Mouse (Mus musculus) inflammation-experienced regulatory T-cells, adult 6 months (primary cell): ENCODE results near the gene Eml3. TPM values are rescaled to one million over a fixed set of nuclear protein-coding genes. Genes with fewer than 3 reads are reported as not detected.
A peak's percentile ranks its signal among the peaks of the same experiment; 100 is the strongest.

ENCODE experiments used
- ATAC-seq: one replicate; pipeline ENCODE4 v1.8.0; 2017
- polyA plus RNA-seq, 3 experiments: library from polyadenylated mRNA; unstranded; fragments of 100-300 nt; shearing (Covaris generic); gene quantifications; one replicate each; pipeline ENCODE4 v1.2.1; 2017

Eml3 gene
- polyA plus RNA-seq, 3 experiments from 2014 or later: 20.3 to 25.7 (median 20.4) TPM

DNA sequence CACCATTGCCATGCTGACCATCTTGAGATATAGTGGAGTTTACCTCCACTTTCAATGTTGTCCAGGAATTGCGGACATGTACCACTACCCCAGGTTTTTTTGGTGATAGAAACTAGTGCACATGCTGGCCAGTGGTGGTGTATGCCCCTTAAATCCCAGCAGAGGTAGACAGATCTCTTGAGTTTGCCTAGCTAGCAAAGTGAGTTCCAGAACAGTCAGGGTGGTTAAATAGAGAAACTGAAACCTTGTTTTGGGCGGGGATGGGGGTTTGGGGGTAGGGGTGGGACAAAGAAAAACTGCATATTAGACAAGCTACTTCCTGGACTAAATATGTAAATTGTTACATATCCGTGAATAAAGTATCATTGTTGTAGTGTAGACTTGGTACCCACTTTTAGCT lies 10.4 kb upstream of the Eml3 start:
- ATAC-seq: peak; percentile 25

DNA sequence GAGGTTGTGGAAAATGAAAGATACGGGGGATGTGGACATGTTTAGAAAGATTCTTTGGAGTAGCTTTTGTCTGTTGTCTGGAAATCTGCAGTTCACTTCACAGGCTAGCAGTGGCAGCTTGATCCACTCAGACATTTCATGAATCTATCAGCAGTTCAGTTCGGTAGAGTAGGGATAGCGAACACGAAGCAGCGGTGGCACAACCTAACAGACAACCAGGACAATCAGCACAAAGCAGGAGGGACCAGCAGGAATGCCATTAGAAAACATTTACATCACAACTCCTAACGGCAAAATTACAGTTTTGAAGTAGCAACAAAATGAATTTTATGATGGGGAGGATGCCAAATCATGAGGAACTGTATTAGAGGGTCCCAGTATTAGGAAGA lies 9.7 kb upstream of the Eml3 start:
- no peak for ATAC-seq

DNA sequence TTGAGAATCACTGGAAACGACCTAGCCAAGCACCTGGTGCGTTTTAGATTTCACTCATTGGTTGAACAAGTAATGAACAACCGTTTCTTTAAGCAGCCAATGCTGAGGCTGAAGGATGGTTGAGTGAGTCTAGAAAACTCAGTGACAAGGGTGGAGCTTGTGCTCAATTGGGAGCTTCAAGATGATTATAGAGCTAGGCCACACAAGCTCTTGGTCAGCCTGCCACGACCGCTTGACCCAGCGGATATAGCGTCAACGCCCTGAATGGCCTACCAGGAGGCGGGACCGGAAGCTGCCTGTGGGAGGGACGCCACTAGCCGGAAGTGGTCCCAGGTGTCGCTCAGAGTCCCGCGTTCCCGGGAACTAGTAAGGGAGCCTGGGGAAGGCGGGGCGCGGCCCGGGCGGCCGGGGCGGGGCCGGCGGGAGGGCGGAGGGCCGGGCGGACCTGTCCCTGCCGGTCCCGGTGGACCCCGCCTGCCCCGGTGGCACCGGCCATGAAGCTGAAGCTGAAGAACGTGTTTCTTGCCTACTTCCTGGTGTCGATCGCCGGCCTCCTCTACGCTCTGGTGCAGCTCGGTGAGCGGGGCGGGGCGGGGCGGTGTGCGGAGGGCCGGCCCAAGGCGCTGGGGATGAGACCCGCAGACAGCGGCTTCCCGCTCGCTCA lies 9.1 kb upstream of the Eml3 start, which contains the start of gene B3gat3:
Gene B3gat3 (plus strand): TSS at position 302 of the 664 bp plus-strand sequence.
- peak; percentile 57 for ATAC-seq

DNA sequence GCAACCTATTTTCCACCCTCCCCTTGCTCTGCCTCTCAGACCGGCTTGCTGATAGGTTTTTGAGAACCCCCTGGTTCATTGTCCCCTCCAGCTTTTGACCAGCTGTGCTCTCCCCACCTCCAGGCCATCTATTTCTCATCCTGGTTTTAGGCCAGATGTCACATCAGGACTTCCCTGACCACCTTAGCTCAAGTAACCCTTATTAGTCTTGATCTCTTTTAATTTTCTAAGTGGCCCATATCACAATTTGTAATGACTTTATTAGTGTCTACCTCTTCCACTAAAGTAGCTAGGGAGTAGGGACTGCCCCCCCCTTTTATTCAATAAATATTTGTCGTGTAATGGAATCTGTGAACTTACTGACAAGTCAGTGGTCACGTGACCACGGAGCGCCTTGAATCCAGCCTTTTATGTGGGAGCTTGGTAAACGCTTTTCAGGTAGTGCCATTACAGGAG lies 8.5 kb upstream of the Eml3 start:
- ATAC-seq: peak; percentile 44

DNA sequence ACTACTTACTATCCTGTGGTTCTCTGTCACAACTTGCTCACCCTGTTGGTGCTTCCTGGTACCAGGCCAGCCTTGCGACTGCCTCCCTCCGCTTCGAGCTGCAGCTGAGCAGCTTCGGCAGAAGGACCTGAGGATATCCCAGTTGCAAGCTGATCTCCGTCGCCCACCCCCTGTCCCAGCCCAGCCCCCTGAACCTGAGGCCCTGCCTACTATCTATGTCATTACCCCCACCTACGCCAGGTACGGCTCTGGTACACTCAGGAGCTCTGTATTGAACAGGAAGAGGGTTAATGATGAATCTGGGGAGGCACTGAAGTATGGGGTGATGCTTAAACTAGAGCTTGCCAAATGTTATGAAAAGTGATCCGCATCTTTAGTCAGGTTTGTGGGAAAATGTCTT lies 7.6 kb upstream of the Eml3 start:
- ATAC-seq: no peak

DNA sequence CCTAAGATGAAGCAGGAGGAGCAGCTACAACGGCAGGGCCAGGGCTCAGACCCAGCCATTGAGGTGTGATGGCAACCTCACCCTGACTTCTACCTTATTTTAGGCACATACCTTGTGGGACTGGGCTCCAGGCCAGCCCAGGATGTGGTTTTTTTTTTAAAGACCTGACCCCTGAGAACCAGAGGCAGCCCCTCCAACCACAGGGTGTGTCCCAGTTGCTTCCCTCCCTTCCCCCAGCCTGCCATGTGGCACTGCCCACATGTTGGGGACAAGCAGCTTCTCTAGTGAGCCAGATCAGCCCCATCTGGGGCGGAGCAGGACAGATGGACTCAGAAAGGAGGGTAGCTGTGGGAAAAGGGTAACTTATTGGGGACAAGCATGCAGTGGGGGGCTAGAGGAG lies 2.6 kb upstream of the Eml3 start:
- ATAC-seq: no peak

DNA sequence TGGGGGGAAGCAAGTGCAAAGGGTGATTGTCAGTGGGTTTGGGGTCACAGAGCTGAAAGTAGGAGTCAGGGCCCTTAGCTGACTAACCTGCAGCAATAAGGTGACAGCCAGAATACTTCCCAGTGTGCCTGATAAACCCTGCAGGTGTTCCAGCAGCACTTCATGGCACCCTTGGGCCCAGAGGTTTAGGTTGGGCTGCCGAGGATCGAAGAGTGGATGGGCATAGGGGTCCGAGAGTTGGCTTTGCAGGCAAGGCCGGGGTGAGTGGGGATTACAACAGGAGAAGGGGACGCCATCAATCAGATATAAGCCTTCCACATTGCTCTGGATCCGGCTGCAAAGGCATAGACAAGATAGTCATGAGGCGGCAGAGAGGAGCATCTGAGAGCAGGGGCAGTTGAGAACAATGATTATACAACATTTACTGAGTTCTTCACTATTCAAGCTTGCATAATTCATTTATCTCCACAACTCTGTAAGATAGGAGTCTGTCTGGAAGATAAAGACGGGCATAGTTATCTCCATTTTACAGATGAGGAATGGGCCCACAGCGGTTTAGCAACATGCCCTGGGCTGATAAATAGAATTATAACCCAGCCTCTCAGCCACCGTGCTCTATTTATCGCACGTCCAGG lies 1.3 kb upstream of the Eml3 start:
- no peak for ATAC-seq

DNA sequence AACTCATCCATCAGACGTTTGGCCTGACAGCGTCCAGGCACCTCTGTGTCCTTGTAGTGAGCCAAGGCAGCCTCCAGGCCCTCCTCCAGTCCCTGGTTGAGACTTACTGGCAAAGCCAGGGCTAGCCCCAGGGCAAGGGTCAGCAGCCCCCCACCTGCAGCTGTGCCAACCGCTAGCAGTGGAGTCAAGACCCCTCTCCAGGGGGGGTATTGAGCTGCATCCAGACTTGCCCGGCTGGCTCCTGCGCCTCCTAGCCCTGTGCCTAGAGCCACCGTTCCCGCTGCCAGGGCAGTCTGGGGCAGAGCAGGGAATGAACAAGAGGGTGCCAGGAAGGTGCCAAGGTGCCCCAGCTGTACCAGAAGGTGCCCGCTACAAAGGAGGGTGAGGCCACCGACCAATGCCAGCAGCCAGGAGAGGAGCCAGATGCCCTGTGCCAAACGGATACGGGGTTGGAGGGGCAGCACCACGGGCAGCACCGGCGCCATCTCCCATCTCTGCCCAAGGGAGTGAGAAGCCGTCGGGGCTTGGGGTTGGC lies 596 bp upstream of the Eml3 start:
- peak; percentile 38 for ATAC-seq

DNA sequence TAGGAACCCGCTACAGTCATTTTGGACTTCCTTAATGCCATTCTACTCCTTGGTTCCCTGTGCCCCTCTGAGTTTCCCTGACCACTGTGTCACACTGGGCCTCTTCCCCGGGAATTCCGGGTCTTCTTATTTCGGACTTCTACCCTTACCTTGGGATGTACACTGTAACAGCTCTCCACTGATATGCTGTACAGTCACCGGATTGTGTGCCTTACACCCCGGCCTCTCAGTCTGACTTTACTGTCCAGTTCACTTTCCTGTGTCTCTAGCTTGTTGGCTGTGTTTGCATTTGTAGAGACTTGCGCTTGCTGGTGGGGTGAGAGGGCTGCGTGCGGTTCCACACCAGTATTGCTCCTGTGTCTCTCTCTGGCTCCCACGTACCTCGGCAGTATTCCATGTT lies 765 bp downstream of the Eml3 start:
- no peak for ATAC-seq

DNA sequence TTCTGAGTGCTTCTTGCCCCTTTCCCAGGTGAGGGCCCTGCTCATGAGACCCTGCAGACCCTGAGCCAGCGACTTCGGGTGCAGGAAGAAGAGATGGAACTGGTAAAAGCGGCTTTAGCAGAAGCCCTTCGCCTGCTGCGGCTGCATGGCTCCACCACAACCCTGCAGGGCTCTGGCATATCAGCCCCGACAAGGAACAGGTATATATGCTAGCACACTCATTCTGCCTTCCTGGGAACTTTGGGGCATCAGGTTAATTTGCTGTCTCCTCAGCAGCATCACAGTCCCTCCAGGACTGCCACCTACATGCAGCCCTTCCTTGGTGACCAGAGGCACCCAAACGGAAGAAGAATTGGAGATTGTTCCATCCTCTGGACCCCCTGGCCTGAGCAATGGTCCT lies 1.4 kb downstream of the Eml3 start:
- no peak for ATAC-seq

DNA sequence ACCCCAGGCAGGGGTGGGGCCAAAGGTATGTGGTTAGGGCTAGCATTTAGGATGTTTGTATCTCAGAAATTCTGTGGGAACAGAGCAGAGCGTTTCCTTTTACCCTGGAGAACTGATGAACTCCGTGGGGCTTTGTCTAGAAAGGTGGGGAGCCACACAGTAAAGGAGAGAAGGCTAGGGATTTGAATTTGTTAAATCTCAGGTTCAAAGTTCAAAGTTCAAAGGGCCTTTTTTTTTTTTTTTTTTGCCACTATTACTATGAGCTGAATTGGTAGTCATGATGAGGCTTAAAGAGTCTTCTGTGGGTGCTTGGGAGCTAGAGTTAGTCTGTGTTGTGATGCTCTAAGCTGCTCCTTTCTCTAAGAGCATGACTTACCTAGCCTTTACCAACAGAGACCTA lies 7.4 kb downstream of the Eml3 start:
- no peak for ATAC-seq

DNA sequence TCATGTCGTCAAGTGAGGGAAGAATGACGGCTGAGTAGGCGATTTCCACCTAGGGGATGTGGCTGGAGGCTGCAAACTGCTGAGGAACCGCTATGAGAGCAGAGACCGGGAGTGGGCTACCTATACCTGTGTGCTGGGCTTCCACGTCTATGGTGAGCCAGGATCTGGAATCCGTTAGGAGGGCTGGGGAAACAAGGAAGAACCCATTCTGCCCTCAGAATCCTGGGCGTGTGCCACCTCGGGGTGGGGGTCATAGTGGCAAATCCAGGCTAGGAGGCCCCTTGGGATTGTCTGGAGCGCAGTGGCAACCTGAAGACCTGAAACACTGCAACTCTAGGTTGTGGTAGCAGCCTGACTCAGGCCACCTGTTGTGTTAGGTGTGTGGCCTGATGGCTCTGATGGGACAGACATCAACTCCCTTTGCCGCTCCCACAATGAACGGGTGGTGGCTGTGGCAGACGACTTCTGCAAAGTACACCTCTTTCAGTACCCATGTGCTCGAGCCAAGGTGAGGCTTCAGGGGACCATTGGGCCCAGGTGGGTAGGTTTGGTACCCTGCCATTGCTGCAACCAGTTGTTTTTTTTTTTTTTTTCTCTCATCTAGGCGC lies 11.3 kb downstream of the Eml3 start:
- ATAC-seq: no peak

DNA sequence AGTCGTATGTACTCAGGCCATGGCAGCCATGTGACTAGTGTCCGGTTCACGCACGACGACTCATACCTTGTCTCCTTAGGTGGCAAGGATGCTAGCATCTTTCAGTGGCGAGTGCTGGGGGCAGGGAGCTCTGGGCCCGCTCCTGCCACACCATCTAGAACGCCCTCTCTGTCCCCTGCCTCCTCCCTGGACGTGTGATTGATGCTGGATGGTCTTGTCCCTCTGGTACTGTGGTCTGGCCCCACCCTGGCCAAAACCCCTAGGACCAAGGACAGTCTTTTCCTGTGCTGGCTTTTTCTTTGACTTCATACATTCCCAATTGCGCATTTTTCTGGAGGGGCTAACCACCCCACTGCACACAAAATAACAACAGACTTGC lies 11.8 kb downstream of the Eml3 start:
- no peak for ATAC-seq

DNA sequence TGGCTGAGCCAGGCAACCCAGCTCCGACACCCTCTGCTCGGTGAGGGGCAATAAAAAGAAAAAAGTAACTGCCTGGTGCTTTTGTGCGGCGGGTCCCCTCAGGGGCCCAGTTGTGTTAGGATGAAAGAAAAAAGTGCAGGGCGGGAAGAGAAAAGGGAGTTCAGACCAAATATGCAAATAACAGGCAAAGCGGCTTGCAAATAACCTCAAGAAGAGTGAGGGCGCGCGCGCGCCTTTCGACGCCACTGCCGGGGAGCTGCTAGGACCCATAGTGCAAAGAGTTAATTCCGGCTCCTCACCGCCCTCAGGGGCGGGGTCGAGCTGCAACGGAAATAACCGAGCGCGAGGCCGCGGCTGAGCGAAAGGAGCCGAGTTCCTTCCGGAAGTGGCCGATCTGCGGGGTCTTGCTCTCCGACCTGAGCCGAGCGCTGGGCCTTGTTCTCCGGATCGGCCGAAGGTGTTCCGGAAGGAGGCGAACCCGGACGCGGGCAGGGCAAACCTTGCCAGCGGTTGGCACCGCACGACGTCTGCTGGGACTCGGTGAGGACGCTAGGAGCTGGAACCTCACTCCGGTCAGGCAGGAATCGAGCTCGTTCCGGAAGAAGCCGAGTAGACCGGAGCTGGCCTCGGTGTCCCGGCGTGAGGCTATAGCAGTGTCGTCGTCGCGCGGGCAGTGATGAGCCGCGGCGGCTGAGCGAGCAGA lies 12.3 kb downstream of the Eml3 start, which contains the start of gene Mta2:
Gene Mta2 (plus strand): TSS at position 361 of the 703 bp plus-strand sequence.
- ATAC-seq: peak; percentile 94

DNA sequence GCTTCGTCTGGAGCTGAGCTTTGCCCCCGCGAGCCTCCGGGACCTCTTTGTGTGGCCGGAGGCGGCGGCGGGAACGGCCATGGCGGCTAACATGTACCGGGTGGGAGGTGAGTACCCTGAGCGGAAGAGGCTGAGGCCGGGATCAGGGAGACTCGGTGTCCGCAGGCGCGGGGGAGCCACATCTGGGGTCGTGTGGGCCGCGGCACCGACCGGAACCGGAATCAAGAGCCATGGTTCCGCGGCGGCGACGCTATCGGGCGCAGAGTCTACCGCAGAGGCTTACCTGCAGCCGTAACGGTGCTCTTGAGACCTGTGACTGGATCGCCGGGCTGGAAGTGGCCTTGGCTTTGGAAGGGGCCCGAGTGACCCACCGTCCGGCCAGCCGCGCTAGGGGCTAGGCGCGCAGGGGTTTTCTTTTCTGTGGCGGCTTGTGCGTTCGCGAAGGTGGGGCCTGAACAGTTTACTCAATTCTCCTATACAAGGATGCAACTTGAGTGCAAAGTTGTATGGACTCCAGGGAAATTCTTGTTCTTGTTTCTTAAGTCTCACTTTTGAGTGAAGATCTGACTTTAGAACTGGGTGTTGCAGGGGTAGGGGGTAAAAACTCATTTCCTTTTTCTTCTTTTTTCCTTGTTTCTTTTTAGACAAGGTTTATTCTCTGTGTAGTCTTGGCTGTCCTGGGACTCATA lies 13.1 kb downstream of the Eml3 start:
- ATAC-seq: peak; percentile 31

DNA sequence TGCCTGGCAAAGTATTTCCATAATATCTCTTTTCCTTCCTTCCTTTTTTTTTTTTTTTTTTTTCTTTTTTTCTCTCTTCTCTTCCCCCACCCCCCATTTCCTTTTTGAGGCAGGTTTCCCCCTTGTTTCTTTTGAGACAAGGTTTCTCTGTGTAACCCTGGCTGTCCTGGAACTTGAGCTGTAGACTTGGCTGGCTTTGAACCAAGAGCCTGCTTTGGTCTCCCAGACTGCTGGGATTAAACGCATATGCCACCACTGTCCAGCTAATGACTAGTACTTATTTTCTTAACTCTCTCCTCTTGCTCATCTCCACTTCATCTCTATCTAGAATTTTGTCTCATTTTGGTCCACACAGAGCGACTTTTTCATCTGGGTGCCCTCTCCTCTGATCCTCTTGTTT lies 13.7 kb downstream of the Eml3 start:
- no peak for ATAC-seq

DNA sequence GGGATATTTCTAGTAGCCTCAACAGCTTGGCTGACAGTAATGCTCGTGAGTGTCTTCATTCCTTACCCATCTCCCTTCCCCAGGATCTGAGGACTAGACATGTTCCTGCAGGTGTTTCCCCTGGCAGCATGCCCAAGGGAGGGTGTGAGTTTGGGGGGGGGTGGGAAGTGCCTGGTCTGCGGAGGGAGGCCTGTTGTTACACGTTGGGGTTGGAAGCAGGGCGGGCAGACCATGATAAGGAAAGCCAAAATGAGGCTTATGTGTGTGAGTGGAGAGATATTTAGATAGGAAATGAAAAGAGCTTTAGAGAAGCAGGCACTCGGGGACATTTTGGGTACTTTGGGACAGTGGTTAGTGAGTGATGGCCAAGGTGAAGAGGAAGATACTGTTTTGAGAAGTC lies 14.7 kb downstream of the Eml3 start:
- ATAC-seq: no peak

DNA sequence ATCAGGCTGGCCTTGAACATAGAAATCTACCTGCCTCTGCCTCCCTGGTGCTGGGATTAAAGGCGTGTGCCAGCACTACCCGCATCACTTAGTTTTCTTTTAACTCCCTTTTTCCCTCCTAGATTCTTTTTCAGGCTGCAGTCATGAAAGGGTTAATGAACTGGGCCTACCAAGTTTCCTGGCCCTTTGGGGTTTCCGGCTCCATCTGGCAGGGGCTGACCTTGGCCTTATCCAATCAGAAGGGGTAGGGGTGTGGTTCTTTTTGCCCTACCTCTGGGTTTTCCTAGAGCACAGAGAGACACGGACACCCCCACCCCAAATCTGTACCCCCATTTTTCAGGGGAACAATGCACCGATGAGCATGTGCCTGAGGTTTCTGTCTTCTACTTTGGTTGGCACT lies 15.4 kb downstream of the Eml3 start:
- no peak for ATAC-seq

DNA sequence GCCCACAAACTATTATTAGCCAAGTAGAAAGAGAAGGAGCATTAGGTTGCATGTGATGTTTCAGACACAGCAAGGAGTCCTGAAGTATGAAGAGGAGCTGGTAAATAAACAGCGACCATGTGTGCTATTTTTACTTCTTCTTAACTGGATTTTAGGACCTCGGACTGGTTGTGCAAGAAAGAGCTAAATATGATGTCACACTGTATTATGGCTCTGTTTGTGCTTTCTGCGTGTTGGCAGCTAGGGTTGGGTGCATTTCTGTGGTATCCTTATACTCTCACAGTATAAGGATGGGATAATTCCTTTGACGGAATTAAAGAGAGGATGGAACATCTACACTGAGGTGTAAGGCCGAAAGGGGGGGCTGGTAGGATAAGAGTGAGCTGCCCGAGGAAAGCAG lies 15.9 kb downstream of the Eml3 start:
- no peak for ATAC-seq

DNA sequence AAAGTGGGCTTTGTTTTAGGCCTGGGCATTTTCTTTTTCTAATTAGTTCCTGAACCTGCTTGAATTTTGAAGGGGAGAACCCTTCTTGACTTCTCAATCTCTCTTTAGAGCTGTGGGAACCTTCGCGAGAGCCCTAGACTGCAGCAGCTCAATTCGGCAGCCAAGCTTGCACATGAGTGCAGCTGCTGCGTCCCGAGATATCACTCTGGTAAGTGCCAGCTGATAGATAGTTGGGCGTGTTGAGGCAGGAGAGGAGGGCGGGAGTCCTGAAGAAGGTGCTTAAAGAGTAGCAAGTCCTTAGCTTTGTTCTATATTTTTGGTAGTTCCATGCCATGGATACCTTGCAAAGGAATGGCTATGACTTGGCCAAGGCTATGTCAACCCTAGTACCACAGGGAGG lies 17.6 kb downstream of the Eml3 start:
- no peak for ATAC-seq

DNA sequence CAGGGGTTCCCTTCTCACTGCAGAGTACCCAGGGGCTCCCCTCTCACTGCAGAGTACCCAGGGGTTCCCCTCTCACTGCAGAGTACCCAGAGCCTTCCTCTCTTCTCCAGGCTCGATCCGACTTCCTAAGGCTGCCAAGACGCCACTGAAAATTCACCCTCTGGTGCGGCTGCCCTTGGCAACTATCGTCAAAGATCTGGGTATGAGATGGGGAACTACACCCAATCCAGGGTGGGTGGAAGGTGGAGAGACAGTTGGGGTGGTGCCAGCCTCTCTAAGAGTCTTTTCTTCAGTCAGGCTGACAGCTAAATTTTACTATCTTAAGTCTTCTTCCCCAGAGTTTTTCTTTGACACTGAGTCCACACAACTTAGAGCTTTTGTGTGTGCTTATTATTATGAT lies 20.8 kb downstream of the Eml3 start:
- no peak for ATAC-seq

DNA sequence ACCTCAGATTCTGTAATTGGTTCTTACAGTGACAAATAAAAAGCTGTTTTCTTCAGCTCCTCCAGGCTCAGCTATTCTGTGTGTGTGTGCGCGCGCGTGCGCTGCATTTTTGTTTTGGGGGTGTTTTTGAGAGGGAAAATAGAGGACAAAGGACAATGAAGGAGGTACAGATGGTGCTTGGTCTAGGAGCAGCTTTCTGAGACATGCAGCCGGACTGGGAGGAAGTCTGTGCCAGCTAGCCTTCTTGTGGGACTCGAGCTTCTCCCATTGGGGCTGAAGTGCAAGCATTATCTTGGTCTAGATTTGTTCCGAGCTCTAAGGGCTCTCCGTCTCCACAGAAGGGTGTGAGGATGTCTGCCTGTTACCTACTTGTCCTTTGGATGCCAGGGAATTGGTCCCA lies 22.9 kb downstream of the Eml3 start:
- no peak for ATAC-seq
